Mouse (Mus musculus) MEL (cell line): Measurements from ENCODE around the gene Gabra5. TPM values are rescaled to one million over a fixed set of nuclear protein-coding genes. Genes with fewer than 3 reads are reported as not detected.

Experiments used
- DNase-seq: peaks from one replicate; pipeline ENCODE4 v3.0.0; 2011; ENCODE audit warnings: low read depth, low spot score
- H3K27ac ChIP-seq: 2 replicates; pipeline ENCODE4 v1.5.1; 2012; ENCODE audit warnings: low read depth, mild to moderate bottlenecking, control low read depth, low read length, moderate library complexity; ENCODE audit not compliant: control insufficient read depth
- H3K27me3 ChIP-seq, 2 experiments: fragments of 150-350 bp in 1 of 2; sonication (generic) in 1 of 2; 2 replicates each; pipeline ENCODE4 v1.6.1; 2012; ENCODE audit warnings: low read length in 2 of 2, mild to moderate bottlenecking in 2 of 2, improper control_type of control experiment in 1 of 2, moderate library complexity in 1 of 2; ENCODE audit not compliant: insufficient read depth in 2 of 2, control insufficient read depth in 1 of 2
- H3K36me3 ChIP-seq, 2 experiments: 2 replicates each; pipeline ENCODE4 v1.6.1; 2012 to 2014; ENCODE audit warnings: low read length in 2 of 2, improper control_type of control experiment in 1 of 2, inconsistent platforms in 1 of 2, mild to moderate bottlenecking in 1 of 2; ENCODE audit not compliant: insufficient read depth in 2 of 2, control insufficient read depth in 1 of 2
- H3K4me1 ChIP-seq, 2 experiments: fragments of 150-350 bp in 1 of 2; sonication (generic) in 1 of 2; 2 replicates each; pipeline ENCODE4 v1.6.1; 2012; ENCODE audit warnings: low read length in 2 of 2, improper control_type of control experiment in 1 of 2, mild to moderate bottlenecking in 1 of 2; ENCODE audit not compliant: insufficient read depth in 2 of 2, control insufficient read depth in 1 of 2
- H3K4me3 ChIP-seq, 2 experiments: fragments of 150-350 bp in 1 of 2; sonication (generic) in 1 of 2; 2 replicates each; pipeline ENCODE4 v1.5.1; 2012; ENCODE audit warnings: low read depth in 2 of 2, low read length in 2 of 2, mild to moderate bottlenecking in 2 of 2, moderate library complexity in 2 of 2, control low read depth in 1 of 2, improper control_type of control experiment in 1 of 2; ENCODE audit not compliant: control insufficient read depth in 1 of 2, insufficient read depth in 1 of 2
- H3K79me2 ChIP-seq: 2 replicates; pipeline ENCODE4 v1.6.1; 2012; ENCODE audit warnings: mild to moderate bottlenecking, low read length, moderate library complexity; ENCODE audit not compliant: control insufficient read depth, poor library complexity, insufficient read depth
- H3K9ac ChIP-seq: 2 replicates; pipeline ENCODE4 v1.6.1; 2012; ENCODE audit warnings: low read depth, mild to moderate bottlenecking, control low read depth, low read length, moderate library complexity; ENCODE audit not compliant: control insufficient read depth, poor library complexity, severe bottlenecking
- H3K9me3 ChIP-seq: fragments of 150-350 bp; sonication (generic); replicated peaks from 2 replicates; pipeline ENCODE4 v1.6.1; 2012; ENCODE audit warnings: mild to moderate bottlenecking, low read length, improper control_type of control experiment, moderate library complexity; ENCODE audit not compliant: insufficient read depth
- E2F4 ChIP-seq: IDR thresholded peaks from 2 replicates; pipeline ENCODE4 v1.6.1; 2011; ENCODE audit warnings: low read depth, low read length, improper control_type of control experiment, borderline replicate concordance
- ELF1 ChIP-seq: IDR thresholded peaks from 2 replicates; pipeline ENCODE4 v1.6.1; 2014; ENCODE audit warnings: low read depth, mild to moderate bottlenecking, inconsistent platforms, low read length, improper control_type of control experiment, moderate library complexity
- ETS1 ChIP-seq: IDR thresholded peaks from 2 replicates; pipeline ENCODE4 v1.6.1; 2012; ENCODE audit warnings: low read depth, mild to moderate bottlenecking, inconsistent platforms, low read length, improper control_type of control experiment, moderate library complexity
- MAFK ChIP-seq: IDR thresholded peaks from 2 replicates; pipeline ENCODE4 v1.6.1; 2011; ENCODE audit warnings: low read depth, mild to moderate bottlenecking, low read length, improper control_type of control experiment, borderline replicate concordance
- MAX ChIP-seq: IDR thresholded peaks from 2 replicates; pipeline ENCODE4 v1.6.1; 2011; ENCODE audit warnings: low read length, improper control_type of control experiment
- MXI1 ChIP-seq: IDR thresholded peaks from 2 replicates; pipeline ENCODE4 v1.6.1; 2011; ENCODE audit warnings: mild to moderate bottlenecking, low read depth, low read length, improper control_type of control experiment
- POLR2A ChIP-seq, 2 experiments: IDR thresholded peaks; 2 replicates each; pipeline ENCODE4 v1.6.1; 2011 to 2012; ENCODE audit warnings: low read length in 2 of 2, mild to moderate bottlenecking in 2 of 2, control low read depth in 1 of 2, improper control_type of control experiment in 1 of 2, low read depth in 1 of 2, moderate library complexity in 1 of 2; ENCODE audit not compliant: control insufficient read depth in 1 of 2, insufficient read depth in 1 of 2, poor library complexity in 1 of 2
- RCOR1 ChIP-seq: IDR thresholded peaks from 2 replicates; pipeline ENCODE4 v1.6.1; 2012; ENCODE audit warnings: low read depth, mild to moderate bottlenecking, inconsistent platforms, low read length, improper control_type of control experiment
- USF1 ChIP-seq: IDR thresholded peaks from 2 replicates; pipeline ENCODE4 v1.6.1; 2014; ENCODE audit warnings: low read depth, mild to moderate bottlenecking, inconsistent platforms, low read length, improper control_type of control experiment, moderate library complexity
- ZC3H11A ChIP-seq: IDR thresholded peaks from 2 replicates; pipeline ENCODE4 v1.6.1; 2012; ENCODE audit warnings: low read depth, mild to moderate bottlenecking, inconsistent platforms, low read length, improper control_type of control experiment
- ZMIZ1 ChIP-seq: IDR thresholded peaks from 2 replicates; pipeline ENCODE4 v1.6.1; 2012; ENCODE audit warnings: low read depth, mild to moderate bottlenecking, inconsistent platforms, low read length, improper control_type of control experiment, moderate library complexity
- ZNF384 ChIP-seq: IDR thresholded peaks from 2 replicates; pipeline ENCODE4 v1.6.1; 2012; ENCODE audit warnings: low read depth, mild to moderate bottlenecking, inconsistent platforms, low read length, improper control_type of control experiment
- polyA plus RNA-seq, 2 experiments: library from polyadenylated mRNA; stranded (reverse) in 1 of 2; unstranded in 1 of 2; fragments of >175 nt in 1 of 2; fragments of >200 nt in 1 of 2; gene quantifications; 2 replicates each; pipeline versions ENCODE4 v1.2.1 to v1.2.4; 2012; ENCODE audit warnings: low replicate concordance in 2 of 2, low read depth in 1 of 2; ENCODE audit not compliant: insufficient read length in 2 of 2, insufficient read depth in 1 of 2, missing spikeins in 1 of 2
- total RNA-seq: library from RNA; depleted of rRNA; stranded (reverse); fragments of 300-350 nt; gene quantifications from 2 replicates; pipeline ENCODE4 v1.2.3, GENCODE M21; 2012; rRNA removed

Gabra5 gene
- total and polyA plus RNA-seq, 3 experiments, result not detected

GRCm38 (mm10) chr7:57357871-57358540, 151.9 kb downstream of the Gabra5 start:
- no peaks in the 10 kb centered on the region for H3K27me3 ChIP-seq
- no peaks in the 10 kb centered on the region for H3K79me2 ChIP-seq
- H3K9ac ChIP-seq, result no peak overlapping the region
- TF ChIP-seq ELF1 (no peak), ZMIZ1 (no peak), E2F4 (no peak), ZC3H11A (no peak), USF1 (no peak), MAX (no peak), POLR2A (IDR thresholded peaks at IDR 0.05; ENCODE audit: control insufficient read depth in 1 of 2, insufficient read depth in 1 of 2, low read depth in 1 of 2, low read length in 2 of 2, poor library complexity in 1 of 2) (no peak), MAFK (no peak), RCOR1 (no peak), ETS1 (no peak), ZNF384 (no peak), MXI1 (no peak)
- H3K27ac ChIP-seq, result no peak overlapping the region
- no peaks in the 10 kb centered on the region for H3K36me3 ChIP-seq
- H3K4me3 ChIP-seq, result no peak overlapping the region
- H3K4me1 ChIP-seq, result no peaks in the 10 kb centered on the region
- no peak for DNase-seq
- H3K9me3 ChIP-seq, result no peaks in the 10 kb centered on the region

Other genes starting within 250 kb of the Gabra5 start
- gene Gabrg3, start 122.9 kb downstream of the Gabra5 start, total RNA-seq, result not detected in 2 replicates
- not detected for gene Gabrg3, start 122.9 kb downstream of the Gabra5 start, polyA plus RNA-seq
- not detected in 2 replicates for gene Gabrb3, start 90.4 kb downstream of the Gabra5 start, total RNA-seq
- not detected for gene Gabrb3, start 90.4 kb downstream of the Gabra5 start, polyA plus RNA-seq